Mouse (Mus musculus): ENCODE data around the gene Fam243.

DNA sequence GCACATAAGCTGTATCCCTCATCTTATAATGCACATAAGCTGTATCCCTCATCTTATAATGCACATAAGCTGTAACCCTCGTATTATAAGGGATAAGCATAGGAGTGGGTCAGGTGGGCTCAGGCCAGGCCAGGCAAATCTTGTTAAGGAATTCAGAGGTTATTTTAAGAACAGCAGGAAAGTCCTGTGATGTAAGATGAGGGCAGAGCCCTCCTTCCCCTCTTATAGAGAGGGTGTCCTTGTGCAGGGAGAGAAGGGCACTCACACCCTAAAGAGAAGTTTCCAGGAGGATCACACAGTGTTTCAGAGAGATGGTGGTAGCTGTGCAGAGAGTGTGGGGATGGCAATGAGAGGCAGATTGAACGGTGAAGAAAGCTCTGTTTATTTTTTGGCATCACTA, 25.9 kb downstream of the Fam243 start:
- TF ChIP-seq CTCF (IDR thresholded peaks at IDR 0.05; ENCODE audit: control insufficient read depth, insufficient read depth, insufficient replicate concordance, low read depth, low read length) (no peak), POLR2A (IDR thresholded peaks at IDR 0.05; ENCODE audit: control insufficient read depth, low read depth, low read length) (no peak)
